Mouse (Mus musculus): ENCODE measurements around the gene Foxp1. TPM values are rescaled to one million over a fixed set of nuclear protein-coding genes. Genes with fewer than 3 reads are reported as not detected.

Foxp1 gene
- polyA plus RNA-seq, 1 experiment from 2014 or later = 96.6 TPM

DNA sequence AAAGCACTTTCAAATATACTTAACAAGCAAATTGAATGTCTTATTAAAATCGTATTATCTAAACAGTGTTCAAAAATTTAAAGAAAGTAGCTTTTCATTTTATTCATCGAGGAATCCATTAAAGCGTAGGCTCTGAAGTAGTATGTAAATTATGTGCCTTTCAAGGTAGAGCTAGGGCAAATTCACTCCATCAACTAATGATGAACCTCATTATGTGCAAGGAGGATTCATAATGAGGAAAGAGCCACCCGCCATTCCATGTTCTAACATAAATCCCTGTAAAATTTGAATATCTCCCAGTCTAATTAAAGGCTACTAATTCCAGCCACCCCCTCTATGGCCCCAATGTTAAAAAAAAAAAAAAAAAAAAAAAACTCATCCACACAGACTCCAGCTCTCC, 319.7 kb downstream of the Foxp1 start:
- Histone ChIP-seq H3K4me3 (peak overlapping the region; percentile 13; the same call in 1 of the 2 replicates), H3K4me2 (replicated peaks) (peak overlapping the region; percentile 42), H3K4me1 (peaks cover 72% of the 10 kb centered on the region), H3K36me3 (no peaks in the 10 kb centered on the region), H3K9me3 (no peaks in the 10 kb centered on the region), H3K27ac (replicated peaks) (0 out of 2 replicates have a peak overlapping the region, but pooled peaks have one; percentile 42), H3K9ac (replicated peaks) (no peak overlapping the region), H3K27me3 (no peaks in the 10 kb centered on the region)
- no peak for ATAC-seq (ENCODE audit: low FRiP score, low read depth)
- 47% methylated on average over 4 of the region's 4 CpGs for WGBS

DNA sequence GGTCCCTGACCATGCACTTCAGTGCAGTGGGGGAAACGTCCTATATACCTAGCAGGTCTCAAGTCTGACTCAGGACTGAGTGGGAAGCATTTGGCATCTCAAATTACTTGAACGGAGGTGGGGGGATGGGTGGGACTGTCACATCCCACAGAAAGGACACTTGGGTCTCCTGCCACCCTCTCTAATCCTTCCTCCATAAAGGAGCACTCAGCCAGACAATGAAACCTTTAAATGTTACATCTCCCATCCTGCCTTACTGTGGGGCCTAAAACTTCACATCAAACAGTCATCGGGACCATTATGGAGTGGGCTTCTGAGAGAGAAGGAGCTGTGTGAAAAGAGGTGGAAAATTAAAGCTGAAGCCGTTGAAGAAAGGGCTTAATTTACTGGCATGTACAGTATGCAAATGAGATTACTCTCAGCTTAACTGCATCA, 321.2 kb downstream of the Foxp1 start:
- 2% methylated on average over 4 of the region's 4 CpGs for WGBS
- Histone ChIP-seq H3K4me3 (0 out of 2 replicates have a peak overlapping the region, but pooled peaks have one; percentile 1), H3K36me3 (no peaks in the 10 kb centered on the region), H3K9ac (replicated peaks) (no peak overlapping the region), H3K27me3 (no peaks in the 10 kb centered on the region), H3K4me1 (peaks cover 60% of the 10 kb centered on the region), H3K4me2 (replicated peaks) (peak overlapping the region; percentile 34), H3K27ac (replicated peaks) (peak overlapping the region; percentile 35; the same call in 1 of the 2 replicates), H3K9me3 (no peaks in the 10 kb centered on the region)
- peak; percentile 55; the same call in 1 of the 2 replicates for ATAC-seq (ENCODE audit: low FRiP score, low read depth)

DNA sequence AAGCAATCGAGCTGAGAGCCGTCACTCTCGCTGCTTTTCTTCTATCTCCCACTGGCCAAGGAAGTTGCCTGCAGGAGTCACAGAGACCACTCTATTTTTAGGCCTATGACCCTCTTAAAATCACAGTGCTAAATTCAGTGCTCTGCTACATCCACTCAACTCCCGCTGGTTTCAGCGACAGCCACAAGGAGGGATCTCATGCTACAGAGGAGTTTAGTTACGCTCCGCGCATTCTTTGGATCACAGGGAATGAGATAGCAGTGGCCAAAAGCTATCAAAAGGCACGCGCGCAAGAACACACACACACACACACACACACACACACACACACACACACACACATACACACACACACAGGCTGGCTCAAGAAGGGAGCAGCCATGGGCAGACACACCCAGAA, 321.9 kb downstream of the Foxp1 start:
- ATAC-seq (ENCODE audit: low FRiP score, low read depth) = 0 out of 2 replicates have a peak, but pooled peaks have one; percentile 11
- Histone ChIP-seq H3K9ac (replicated peaks) (no peak overlapping the region), H3K4me3 (no peak overlapping the region), H3K27me3 (no peaks in the 10 kb centered on the region), H3K27ac (replicated peaks) (no peak overlapping the region), H3K9me3 (no peaks in the 10 kb centered on the region), H3K4me1 (peaks cover 54% of the 10 kb centered on the region), H3K4me2 (replicated peaks) (peak overlapping the region; percentile 34), H3K36me3 (no peaks in the 10 kb centered on the region)
- 3% methylated on average over 11 of the region's 11 CpGs for WGBS

DNA sequence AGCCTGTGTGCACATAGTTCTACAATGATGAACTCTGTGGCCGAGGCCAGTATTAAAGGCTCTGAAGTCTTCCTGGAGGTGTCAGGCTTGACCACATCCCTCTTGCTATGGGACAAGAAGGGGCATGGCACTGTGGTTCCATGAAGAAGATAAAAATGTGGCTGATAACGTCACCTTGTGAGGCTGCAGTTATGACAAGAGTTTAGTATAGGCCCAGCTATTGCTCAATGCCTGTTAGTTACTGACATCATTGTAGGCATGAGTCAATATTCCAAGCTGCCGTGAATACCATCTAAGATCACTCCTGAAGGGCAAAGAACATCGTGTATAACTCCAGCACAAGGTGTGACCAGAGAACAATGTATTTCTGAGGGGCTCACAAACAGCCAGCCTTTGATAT, 323.2 kb downstream of the Foxp1 start:
- Histone ChIP-seq H3K4me3 (no peak overlapping the region), H3K36me3 (no peaks in the 10 kb centered on the region), H3K4me2 (replicated peaks) (no peak overlapping the region), H3K27ac (replicated peaks) (no peak overlapping the region), H3K9ac (replicated peaks) (no peak overlapping the region), H3K9me3 (no peaks in the 10 kb centered on the region), H3K27me3 (no peaks in the 10 kb centered on the region), H3K4me1 (peaks cover 40% of the 10 kb centered on the region)
- ATAC-seq (ENCODE audit: low FRiP score, low read depth) = no peak
- WGBS = 90% methylated on average over 4 of the region's 4 CpGs

DNA sequence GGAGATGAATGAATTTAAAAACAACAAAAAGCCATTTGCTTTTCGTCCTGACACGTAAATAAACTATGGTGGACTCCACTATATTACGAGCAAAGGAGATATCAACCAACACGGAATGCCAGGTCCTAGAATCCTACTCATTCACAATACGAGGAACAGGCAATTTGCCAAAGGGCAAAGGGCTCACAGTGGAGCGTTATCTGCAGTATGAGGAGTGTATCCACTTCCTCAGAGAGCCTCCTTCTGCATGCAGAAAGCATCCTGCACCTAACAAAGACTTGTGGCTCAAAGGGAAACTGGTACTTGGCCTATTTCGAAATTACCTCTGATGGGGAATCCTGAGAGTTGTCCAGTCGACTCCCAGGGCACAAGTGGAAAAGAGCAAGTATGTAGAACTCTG, 328.8 kb downstream of the Foxp1 start:
- ATAC-seq (ENCODE audit: low FRiP score, low read depth) = no peak
- Histone ChIP-seq H3K36me3 (no peaks in the 10 kb centered on the region), H3K4me1 (peaks cover 27% of the 10 kb centered on the region), H3K4me3 (no peak overlapping the region), H3K9me3 (no peaks in the 10 kb centered on the region), H3K27ac (replicated peaks) (no peak overlapping the region), H3K27me3 (no peaks in the 10 kb centered on the region), H3K9ac (replicated peaks) (no peak overlapping the region), H3K4me2 (replicated peaks) (no peak overlapping the region)
- 68% methylated on average over 8 of the region's 8 CpGs for whole genome bisulfite sequencing

DNA sequence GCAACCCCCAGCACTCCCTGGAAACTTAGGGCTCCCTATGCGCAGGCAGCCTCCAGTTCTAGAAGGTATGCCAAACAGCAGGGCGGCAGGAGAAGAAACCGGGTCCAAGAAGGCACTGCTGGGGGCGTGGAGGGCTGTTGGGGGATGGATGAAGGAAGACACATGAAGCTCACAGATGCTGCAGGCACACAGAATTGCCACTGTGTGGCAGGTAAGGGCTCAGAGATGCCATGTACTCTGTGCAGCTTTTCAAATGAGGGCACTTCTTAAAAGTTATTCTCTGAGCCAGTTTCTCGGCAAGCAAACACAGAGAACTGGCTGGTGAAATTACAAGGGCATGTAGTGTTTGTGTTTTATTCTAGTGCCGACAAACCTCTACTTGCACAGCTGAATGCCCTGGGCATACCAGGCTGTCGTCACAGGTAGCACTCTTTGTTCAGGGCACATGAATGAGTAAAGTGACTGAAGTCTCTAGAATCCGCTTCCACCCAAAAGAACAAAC, 330.8 kb downstream of the Foxp1 start:
- Histone ChIP-seq H3K4me3 (no peak overlapping the region), H3K27me3 (peaks cover 5% of the 10 kb centered on the region; the same call in 1 of the 2 replicates), H3K4me2 (replicated peaks) (no peak overlapping the region), H3K9ac (replicated peaks) (no peak overlapping the region; the same call in 1 of the 2 replicates), H3K4me1 (peaks cover 34% of the 10 kb centered on the region), H3K9me3 (no peaks in the 10 kb centered on the region), H3K36me3 (no peaks in the 10 kb centered on the region), H3K27ac (replicated peaks) (no peak overlapping the region)
- ATAC-seq (ENCODE audit: low FRiP score, low read depth) = 0 out of 2 replicates have a peak, but pooled peaks have one; percentile 24
- 53% methylated on average over 8 of the region's 8 CpGs for WGBS

DNA sequence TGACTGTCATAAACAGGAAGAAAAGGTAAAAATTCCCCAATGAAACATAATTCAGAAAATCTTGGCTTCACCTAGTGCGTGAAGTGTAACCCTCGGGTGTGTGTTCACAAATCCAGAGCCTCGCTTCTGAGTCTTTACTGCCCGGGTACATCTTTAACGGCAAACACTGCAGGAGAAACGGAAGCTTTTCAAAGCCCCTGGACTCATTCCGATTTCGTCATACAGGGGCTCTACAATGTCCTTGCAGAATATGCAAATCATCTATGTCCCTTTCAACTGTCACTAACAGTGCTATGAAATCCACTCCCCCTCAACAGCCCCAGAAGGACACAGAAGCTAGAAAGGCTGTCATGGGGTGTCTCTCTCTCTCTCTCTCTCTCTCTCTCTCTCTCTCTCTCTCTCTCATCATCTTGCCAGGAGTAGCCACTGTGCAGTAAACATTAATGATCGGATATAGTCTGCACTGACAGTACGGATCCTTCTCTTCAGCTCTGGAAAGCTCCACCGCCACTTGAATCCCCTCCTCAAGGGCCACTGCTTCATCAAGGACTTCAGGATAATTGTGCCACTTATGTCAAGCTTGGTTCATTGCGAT, 331.4 kb downstream of the Foxp1 start:
- Histone ChIP-seq H3K4me2 (replicated peaks) (0 out of 2 replicates have a peak overlapping the region, but pooled peaks have one; percentile 1), H3K27ac (replicated peaks) (0 out of 2 replicates have a peak overlapping the region, but pooled peaks have one; percentile 20), H3K9ac (replicated peaks) (no peak overlapping the region; the same call in 1 of the 2 replicates), H3K4me3 (no peak overlapping the region), H3K9me3 (no peaks in the 10 kb centered on the region), H3K36me3 (no peaks in the 10 kb centered on the region), H3K4me1 (peaks cover 39% of the 10 kb centered on the region), H3K27me3 (peaks cover 5% of the 10 kb centered on the region; the same call in 1 of the 2 replicates)
- 41% methylated on average over 12 of the region's 12 CpGs for WGBS
- ATAC-seq (ENCODE audit: low FRiP score, low read depth) = peak; percentile 19; the same call in 1 of the 2 replicates

DNA sequence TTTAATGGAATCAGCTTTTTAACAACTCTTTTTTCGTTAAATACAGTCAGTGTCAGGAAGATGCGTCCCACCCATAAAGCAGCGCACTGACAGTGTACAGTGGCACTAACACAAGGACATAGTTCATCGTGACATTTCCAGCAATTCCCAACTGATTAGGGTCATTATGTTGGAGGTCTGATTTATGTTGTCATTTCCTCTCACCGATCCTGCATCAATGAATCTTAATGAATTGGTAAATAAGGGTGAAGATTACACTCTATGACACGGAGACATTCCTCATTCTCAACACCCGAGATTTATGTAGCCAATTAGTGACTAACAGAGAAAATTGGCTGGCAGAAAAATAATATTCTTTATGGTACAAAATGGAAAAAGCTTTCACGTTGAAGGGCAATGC, 332.6 kb downstream of the Foxp1 start:
- Histone ChIP-seq H3K9me3 (no peaks in the 10 kb centered on the region), H3K4me1 (peaks cover 39% of the 10 kb centered on the region), H3K27ac (replicated peaks) (no peak overlapping the region), H3K9ac (replicated peaks) (no peak overlapping the region), H3K36me3 (no peaks in the 10 kb centered on the region), H3K4me3 (no peak overlapping the region), H3K27me3 (peaks cover 5% of the 10 kb centered on the region; the same call in 1 of the 2 replicates), H3K4me2 (replicated peaks) (no peak overlapping the region)
- ATAC-seq (ENCODE audit: low FRiP score, low read depth) = no peak
- 54% methylated on average over 8 of the region's 8 CpGs for WGBS

DNA sequence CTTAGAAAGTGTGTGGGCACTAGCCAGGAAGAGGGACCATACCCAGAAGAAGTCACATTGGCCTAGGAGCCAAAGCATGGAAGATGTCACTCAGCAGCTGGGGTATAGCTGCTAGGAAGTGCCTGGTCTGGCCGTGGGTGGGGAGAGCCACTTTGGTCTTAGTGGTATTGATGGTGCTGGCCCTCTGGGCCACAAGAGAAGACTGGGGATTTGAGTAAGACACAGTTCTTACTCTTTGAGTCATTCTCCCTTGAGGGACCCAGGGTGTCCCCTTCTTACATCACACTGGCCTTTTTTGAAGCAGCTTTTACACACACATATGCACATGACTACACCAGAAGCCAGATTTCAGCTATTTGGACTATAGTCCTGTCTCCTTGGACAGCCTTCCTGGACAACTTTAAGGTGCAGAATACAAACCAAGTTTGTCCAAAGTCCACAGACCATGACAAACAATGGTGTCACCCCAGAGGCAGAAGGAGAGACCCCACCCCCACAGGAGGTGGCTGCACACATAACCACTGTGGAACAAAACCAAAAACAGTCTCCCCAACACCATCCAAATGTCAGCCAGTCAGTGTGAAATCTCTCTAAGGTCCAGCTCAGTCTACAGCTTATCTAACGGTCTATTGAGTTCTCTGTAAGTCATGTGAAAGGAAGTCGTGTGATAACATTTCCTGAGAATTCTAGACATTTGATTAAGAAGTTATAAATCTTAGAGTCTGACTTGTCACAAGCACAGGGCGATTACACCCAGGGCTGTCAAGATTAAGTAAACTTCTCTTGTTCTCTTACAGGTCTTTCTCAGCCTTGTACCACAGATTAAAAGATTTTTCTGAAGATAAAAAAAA, 333.9 kb downstream of the Foxp1 start:
- Histone ChIP-seq H3K4me3 (no peak overlapping the region), H3K4me2 (replicated peaks) (no peak overlapping the region), H3K4me1 (peaks cover 39% of the 10 kb centered on the region), H3K27me3 (peaks cover 5% of the 10 kb centered on the region; the same call in 1 of the 2 replicates), H3K36me3 (no peaks in the 10 kb centered on the region), H3K9me3 (no peaks in the 10 kb centered on the region), H3K9ac (replicated peaks) (no peak overlapping the region), H3K27ac (replicated peaks) (no peak overlapping the region)
- no peak for ATAC-seq (ENCODE audit: low FRiP score, low read depth)
- 65% methylated on average over 4 of the region's 4 CpGs for WGBS

DNA sequence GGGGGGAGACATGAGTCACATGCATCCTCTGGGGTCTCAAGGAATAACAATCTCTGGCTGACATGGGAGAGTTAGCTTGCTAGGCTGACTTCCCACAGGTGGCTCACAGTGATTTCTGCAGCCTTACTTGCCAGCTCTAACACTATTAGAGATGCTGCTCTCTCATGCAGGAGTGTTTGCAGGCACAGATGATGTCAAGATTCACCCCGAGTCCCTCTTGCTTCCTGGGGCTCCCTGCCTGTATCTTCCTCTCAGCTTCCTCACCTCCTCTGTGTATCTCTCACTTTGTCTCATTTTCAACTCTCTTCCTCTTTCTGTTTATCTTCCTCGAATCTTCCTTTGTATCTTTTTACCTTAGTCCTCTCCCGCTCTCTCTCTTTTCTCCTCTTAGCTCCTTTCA, 334.6 kb downstream of the Foxp1 start:
- peaks cover 39% of the 10 kb centered on the region for H3K4me1 ChIP-seq
- no peak overlapping the region for H3K4me3 ChIP-seq
- ATAC-seq (ENCODE audit: low FRiP score, low read depth) = no peak
- H3K4me2 ChIP-seq (replicated peaks) = no peak overlapping the region
- WGBS = 83% methylated on average over 3 of the region's 3 CpGs
- no peaks in the 10 kb centered on the region for H3K36me3 ChIP-seq
- H3K27me3 ChIP-seq = peaks cover 5% of the 10 kb centered on the region; the same call in 1 of the 2 replicates
- no peaks in the 10 kb centered on the region for H3K9me3 ChIP-seq
- H3K9ac ChIP-seq (replicated peaks) = no peak overlapping the region
- no peak overlapping the region for H3K27ac ChIP-seq (replicated peaks)

DNA sequence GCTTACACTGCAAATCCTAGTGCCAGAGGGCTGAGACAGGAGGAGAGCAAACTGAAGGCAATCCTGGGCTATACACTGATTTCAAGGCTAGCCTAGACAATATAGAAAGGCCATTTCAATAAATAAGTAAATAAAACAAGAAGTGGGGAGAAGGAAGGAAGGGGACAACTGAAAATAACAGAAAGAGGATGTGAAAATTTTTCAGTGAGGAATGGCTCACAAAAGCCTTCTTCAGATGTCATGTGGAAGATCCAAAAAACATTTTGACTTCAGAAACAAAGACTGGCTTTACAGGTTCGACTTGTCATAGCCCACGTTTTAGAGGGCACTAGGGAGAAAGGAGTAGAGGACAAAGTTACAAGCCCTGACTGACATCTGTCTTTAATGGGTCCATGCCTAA, 335.1 kb downstream of the Foxp1 start:
- no peak overlapping the region for H3K4me2 ChIP-seq (replicated peaks)
- ATAC-seq (ENCODE audit: low FRiP score, low read depth) = no peak
- H3K27ac ChIP-seq (replicated peaks) = no peak overlapping the region
- WGBS = 60% methylated on average over 2 of the region's 2 CpGs
- H3K36me3 ChIP-seq = no peaks in the 10 kb centered on the region
- H3K9me3 ChIP-seq = no peaks in the 10 kb centered on the region
- no peak overlapping the region for H3K4me3 ChIP-seq
- no peak overlapping the region for H3K9ac ChIP-seq (replicated peaks)
- peaks cover 39% of the 10 kb centered on the region for H3K4me1 ChIP-seq
- peaks cover 5% of the 10 kb centered on the region; the same call in 1 of the 2 replicates for H3K27me3 ChIP-seq

DNA sequence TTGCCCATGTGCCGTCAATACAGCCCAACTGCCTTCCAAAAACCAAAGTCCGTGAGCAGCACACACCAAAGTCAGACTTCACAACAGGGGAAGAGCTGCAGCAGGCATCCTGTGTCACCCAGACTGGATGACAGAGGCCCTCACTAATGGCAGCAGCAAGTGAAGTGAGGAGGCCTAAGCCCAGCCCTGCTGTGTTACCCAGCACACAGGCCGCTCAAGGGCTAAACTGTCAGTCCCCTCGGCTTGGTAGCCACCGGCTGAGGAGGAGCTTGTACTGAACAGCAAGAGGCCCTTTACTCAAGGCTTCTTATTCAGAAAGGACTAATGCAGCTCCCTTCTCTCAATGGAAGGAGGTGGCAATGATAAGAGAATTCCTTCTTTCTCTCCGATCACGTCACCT, 336.0 kb downstream of the Foxp1 start:
- H3K4me2 ChIP-seq (replicated peaks) = no peak overlapping the region
- H3K27ac ChIP-seq (replicated peaks) = no peak overlapping the region
- H3K9me3 ChIP-seq = no peaks in the 10 kb centered on the region
- WGBS = 32% methylated on average over 7 of the region's 7 CpGs
- peaks cover 32% of the 10 kb centered on the region for H3K4me1 ChIP-seq
- H3K4me3 ChIP-seq = no peak overlapping the region
- ATAC-seq (ENCODE audit: low FRiP score, low read depth) = no peak
- H3K27me3 ChIP-seq = peaks cover 5% of the 10 kb centered on the region; the same call in 1 of the 2 replicates
- H3K9ac ChIP-seq (replicated peaks) = no peak overlapping the region
- H3K36me3 ChIP-seq = no peaks in the 10 kb centered on the region
